Mouse (Mus musculus) ES-Bruce4 (cell line): ENCODE data around the gene Acsl5.

Experiments
- EP300 ChIP-seq: IDR thresholded peaks from 2 replicates; pipeline ENCODE4 v1.6.1; 2011; ENCODE audit warnings: low read depth, low read length; ENCODE audit not compliant: insufficient read depth
- POLR2A ChIP-seq: IDR thresholded peaks from one replicate; pipeline ENCODE4 v1.8.1; 2011; ENCODE audit warnings: low read length; ENCODE audit not compliant: insufficient read depth

DNA sequence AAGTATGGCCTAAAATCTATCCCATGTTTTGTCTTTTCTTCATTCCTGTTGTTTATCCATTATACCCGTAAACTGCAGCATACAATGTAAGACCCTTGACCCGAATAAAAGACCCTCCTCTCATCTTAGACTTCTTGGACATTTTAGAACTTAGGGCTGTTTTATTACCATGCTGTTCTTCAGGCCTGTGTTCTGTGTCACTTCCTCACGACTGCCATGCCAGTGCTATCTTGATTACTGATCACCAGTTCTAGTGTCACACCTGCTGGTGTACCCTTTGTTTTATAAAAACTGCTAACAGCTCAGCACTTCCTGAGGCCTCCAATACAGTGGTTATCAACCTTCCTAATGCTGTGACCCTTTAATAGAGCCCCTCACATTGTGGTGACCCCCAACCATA is 43.8 kb downstream of the Acsl5 start:
- TF ChIP-seq EP300, result no peak
- TF ChIP-seq POLR2A, result no peak
